Mouse (Mus musculus) stomach, postnatal 0 days (tissue): Measurements from ENCODE around the gene Xrcc4.

ENCODE experiments used
- CTCF ChIP-seq: IDR thresholded peaks from 2 replicates; pipeline ENCODE4 v1.5.1; 2016; ENCODE audit warnings: antibody characterized with exemption, low read depth, mild to moderate bottlenecking, moderate library complexity
- EP300 ChIP-seq: optimal IDR thresholded peaks from 2 replicates; pipeline ENCODE3; 2016; ENCODE audit warnings: antibody characterized with exemption

DNA sequence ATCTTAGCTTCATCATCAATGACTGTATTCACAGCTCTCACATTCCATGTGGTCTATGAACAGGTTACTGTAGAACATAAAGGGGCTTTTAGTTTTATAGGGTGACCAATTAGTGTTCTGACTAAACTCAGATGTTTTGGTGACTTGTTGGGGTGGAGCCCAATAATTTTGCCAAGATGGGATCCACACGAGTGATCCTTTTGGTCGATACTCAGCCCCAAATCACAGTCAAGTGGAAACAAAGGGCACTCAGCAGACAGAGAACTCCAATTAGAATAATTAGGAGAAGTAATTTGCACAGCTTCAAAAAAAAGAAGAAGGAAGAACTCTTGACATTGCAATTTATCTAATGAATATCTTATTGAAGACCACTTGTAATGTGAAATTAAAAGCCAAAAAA is 274.9 kb downstream of the Xrcc4 start:
- TF ChIP-seq EP300 (no peak), CTCF (no peak)
